Mouse (Mus musculus) G1E (cell line): ENCODE data around the gene Ccndbp1. TPM values are rescaled to one million over a fixed set of nuclear protein-coding genes. Genes with fewer than 3 reads are reported as not detected.

Experiments
- ATAC-seq: 2 replicates; pipeline ENCODE4 v1.8.0; 2016; ENCODE audit warnings: mild to moderate bottlenecking; ENCODE audit not compliant: insufficient number of reproducible peaks, poor library complexity, low FRiP score, severe bottlenecking; ENCODE audit errors: extremely low read depth
- DNase-seq: peaks from one replicate; pipeline ENCODE4 v3.0.0; 2012; ENCODE audit warnings: low spot score
- H3K27me3 ChIP-seq: 2 replicates; pipeline ENCODE4 v1.6.1; 2012; ENCODE audit warnings: mild to moderate bottlenecking, low read length, inconsistent platforms; ENCODE audit not compliant: insufficient read depth
- H3K36me3 ChIP-seq: replicated peaks from 2 replicates; pipeline ENCODE3; 2012; ENCODE audit warnings: mild to moderate bottlenecking, inconsistent platforms
- H3K4me1 ChIP-seq: 2 replicates; pipeline ENCODE4 v1.6.1; 2012; ENCODE audit warnings: low read depth, low read length, inconsistent platforms, mixed read lengths; ENCODE audit not compliant: insufficient read depth
- H3K4me3 ChIP-seq: 2 replicates; pipeline ENCODE4 v1.5.1; 2012; ENCODE audit warnings: low read depth, mild to moderate bottlenecking, inconsistent platforms, low read length, moderate library complexity, mixed read lengths
- H3K9me3 ChIP-seq: replicated peaks from 2 replicates; pipeline ENCODE4 v1.6.1; 2012; ENCODE audit warnings: inconsistent platforms
- CTCF ChIP-seq: IDR thresholded peaks from 2 replicates; pipeline ENCODE4 v1.5.1; 2012; ENCODE audit warnings: low read depth, low read length, inconsistent platforms, mixed read lengths
- GATA1 ChIP-seq: IDR thresholded peaks from 2 replicates; pipeline ENCODE4 v1.6.1; 2012; ENCODE audit warnings: borderline replicate concordance, low read length, inconsistent platforms, mixed read lengths
- GATA2 ChIP-seq: IDR thresholded peaks from 2 replicates; pipeline ENCODE4 v1.6.1; 2012; ENCODE audit warnings: low read depth, low read length, inconsistent platforms, borderline replicate concordance
- POLR2AphosphoS5 ChIP-seq: IDR thresholded peaks from 2 replicates; pipeline ENCODE4 v1.6.1; 2012; ENCODE audit warnings: low read depth, low read length, inconsistent platforms; ENCODE audit not compliant: insufficient replicate concordance
- TAL1 ChIP-seq: conservative IDR thresholded peaks from 2 replicates; pipeline ENCODE4 v1.6.1; 2012; ENCODE audit warnings: low read depth, low read length, inconsistent platforms, mixed read lengths
- polyA plus RNA-seq: library from polyadenylated mRNA; stranded (reverse); fragments of >175 nt; gene quantifications from 2 replicates; pipeline ENCODE4 v1.2.3, GENCODE M21; 2012
- total RNA-seq, 2 experiments: library from RNA; stranded (forward) in 1 of 2; stranded (reverse) in 1 of 2; fragments of 200-1000 nt in 1 of 2; fragments of >200 nt in 1 of 2; fragmentation: Nextera tagmentation in 1 of 2; gene quantifications; 2 replicates each; pipeline ENCODE4 v1.2.3; 2014 to 2017

The Ccndbp1 gene
- total RNA-seq (2014; fragmentation: Nextera tagmentation), result 53.7 and 55.4 TPM in 2 replicates
- 66.2 and 70.5 TPM in 2 replicates for total RNA-seq (2017)
- polyA plus RNA-seq, result 8.0 and 14.7 TPM in 2 replicates

DNA sequence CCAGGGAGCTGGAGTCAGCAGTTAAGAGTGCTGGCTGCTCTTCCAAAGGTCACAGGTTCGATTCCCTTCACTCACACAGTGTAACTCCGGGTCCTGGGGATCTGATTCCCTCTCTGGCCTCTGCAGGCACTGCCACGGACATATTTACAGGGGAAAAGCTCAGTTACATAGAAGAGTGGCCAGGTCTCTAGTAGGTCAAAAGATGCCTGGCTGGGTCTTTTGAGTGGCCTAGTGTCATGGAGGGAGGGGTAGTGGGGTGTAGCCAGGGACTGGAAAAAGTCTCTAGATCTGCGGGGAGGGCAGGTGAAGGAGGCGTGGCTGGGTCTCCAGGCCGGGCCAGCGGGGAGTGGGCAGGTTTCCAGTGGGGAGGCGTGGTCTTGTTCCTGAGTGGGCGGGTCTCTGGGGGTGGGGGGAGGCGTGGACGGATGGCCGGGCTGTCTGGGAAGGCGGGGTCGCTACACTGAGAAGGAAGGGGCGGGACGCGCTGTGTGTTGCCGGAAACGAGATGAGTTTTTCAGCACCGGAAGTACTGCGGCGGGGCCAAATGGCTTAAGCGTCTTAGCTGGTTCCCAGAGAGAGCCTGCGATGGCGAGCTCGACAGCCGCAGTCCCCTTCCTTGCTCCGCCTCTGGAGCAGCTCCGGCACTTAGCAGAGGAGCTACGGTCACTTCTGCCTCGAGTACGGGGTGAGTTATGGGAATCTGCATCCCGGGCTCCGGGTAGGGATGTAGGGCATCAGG lies at the start of gene Ccndbp1:
Ccndbp1 (plus strand) TSS at position 479 of the 739 bp plus-strand sequence.
- Histone ChIP-seq H3K9me3 (no peaks in the 10 kb centered on the region), H3K4me3 (peak within 1 kb of the TSS; percentile 87), H3K27me3 (no peaks in the 10 kb centered on the region), H3K36me3 (peaks cover 52% of the 10 kb centered on the region), H3K4me1 (peaks cover 15% of the 10 kb centered on the region)
- TF ChIP-seq POLR2AphosphoS5 (no peak), CTCF (no peak), TAL1 (no peak), GATA1 (no peak), GATA2 (no peak)
- peak; percentile 93 for ATAC-seq
- peak; percentile 79 for DNase-seq

- no peak for DNase-seq
- no peak for ATAC-seq
- Histone ChIP-seq H3K36me3 (peaks cover 48% of the 10 kb centered on the region), H3K4me3 (no peak overlapping the region), H3K27me3 (no peaks in the 10 kb centered on the region), H3K4me1 (no peaks in the 10 kb centered on the region), H3K9me3 (no peaks in the 10 kb centered on the region)
- TF ChIP-seq POLR2AphosphoS5 (no peak), TAL1 (no peak), CTCF (no peak), GATA1 (no peak), GATA2 (no peak)
Measured at GRCm38 (mm10) chr2:120959363-120959762, 48.8 kb upstream of the Ccndbp1 start.

DNA sequence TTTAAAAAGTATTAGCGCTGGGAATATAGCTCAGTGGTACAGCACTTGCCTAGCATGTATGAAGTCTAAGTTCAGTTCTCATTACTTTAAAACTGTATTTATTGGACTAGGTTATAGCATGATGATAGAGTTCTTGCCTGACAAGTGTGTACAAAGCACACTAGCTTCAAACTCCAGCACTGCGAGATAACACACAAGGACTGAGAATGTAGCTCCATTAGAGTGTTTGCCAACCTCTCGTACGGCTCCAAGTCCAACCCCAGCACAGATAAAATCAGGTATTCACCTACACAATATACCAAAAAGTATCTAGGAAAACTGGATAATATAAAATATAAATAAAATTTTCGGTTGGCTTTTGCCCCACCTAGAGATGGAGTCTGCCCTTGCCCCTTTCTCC lies 48.4 kb upstream of the Ccndbp1 start:
- H3K27me3 ChIP-seq, result no peaks in the 10 kb centered on the region
- H3K9me3 ChIP-seq, result no peaks in the 10 kb centered on the region
- H3K4me1 ChIP-seq, result no peaks in the 10 kb centered on the region
- no peak for DNase-seq
- TF ChIP-seq POLR2AphosphoS5 (no peak), CTCF (no peak), GATA2 (no peak), TAL1 (no peak), GATA1 (no peak)
- H3K36me3 ChIP-seq, result peaks cover 44% of the 10 kb centered on the region
- no peak for ATAC-seq
- H3K4me3 ChIP-seq, result no peak overlapping the region

- H3K36me3 ChIP-seq, result peaks cover 40% of the 10 kb centered on the region
- no peak for ATAC-seq
- no peak for DNase-seq
- TF ChIP-seq TAL1, result no peak
- no peak for TF ChIP-seq GATA1
- TF ChIP-seq CTCF, result no peak
- TF ChIP-seq POLR2AphosphoS5, result no peak
- TF ChIP-seq GATA2, result no peak
- H3K4me3 ChIP-seq, result no peak overlapping the region
- H3K9me3 ChIP-seq, result no peaks in the 10 kb centered on the region
- H3K4me1 ChIP-seq, result no peaks in the 10 kb centered on the region
- H3K27me3 ChIP-seq, result no peaks in the 10 kb centered on the region
Measured at GRCm38 (mm10) chr2:120960261-120960660, 47.9 kb upstream of the Ccndbp1 start.

DNA sequence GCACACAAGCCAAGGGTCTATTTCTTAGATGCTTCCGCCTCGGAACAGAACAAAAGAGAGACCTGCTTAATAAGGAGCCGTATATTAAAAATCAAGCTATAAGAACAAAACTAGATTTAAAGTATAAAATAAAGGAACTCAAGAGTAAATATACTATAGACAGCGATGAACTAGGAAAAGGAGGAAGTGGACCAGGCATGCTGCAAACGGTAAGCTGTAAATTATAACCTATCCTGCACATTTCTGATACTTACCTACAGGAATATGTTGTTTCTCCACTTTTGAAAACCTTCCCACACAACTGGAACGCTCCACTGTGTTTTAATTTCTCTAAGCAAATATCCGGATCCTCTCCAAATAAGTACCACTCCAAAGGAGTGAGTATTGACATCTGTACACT lies 45.1 kb upstream of the Ccndbp1 start:
- ATAC-seq, result no peak
- TF ChIP-seq GATA1, result no peak
- no peak for TF ChIP-seq TAL1
- TF ChIP-seq GATA2, result no peak
- no peak for TF ChIP-seq CTCF
- no peak for TF ChIP-seq POLR2AphosphoS5
- peaks cover 47% of the 10 kb centered on the region for H3K36me3 ChIP-seq
- no peak overlapping the region for H3K4me3 ChIP-seq
- H3K9me3 ChIP-seq, result no peaks in the 10 kb centered on the region
- H3K4me1 ChIP-seq, result peaks cover 9% of the 10 kb centered on the region; the same call in 1 of the 2 replicates
- DNase-seq, result no peak
- no peaks in the 10 kb centered on the region for H3K27me3 ChIP-seq

- TF ChIP-seq POLR2AphosphoS5 (no peak), CTCF (no peak), GATA2 (no peak), TAL1 (no peak), GATA1 (no peak)
- ATAC-seq, result no peak
- no peak overlapping the region for H3K4me3 ChIP-seq
- DNase-seq, result no peak
- peaks cover 29% of the 10 kb centered on the region for H3K36me3 ChIP-seq
- no peaks in the 10 kb centered on the region for H3K27me3 ChIP-seq
- no peaks in the 10 kb centered on the region for H3K9me3 ChIP-seq
- H3K4me1 ChIP-seq, result peaks cover 21% of the 10 kb centered on the region
Measured at GRCm38 (mm10) chr2:120965486-120965885, 42.7 kb upstream of the Ccndbp1 start.
